Mouse (Mus musculus) testis, adult 2 months (tissue): Measurements from ENCODE around the gene Spata32. TPM values are rescaled to one million over a fixed set of nuclear protein-coding genes. Genes with fewer than 3 reads are reported as not detected.

Experiments used
- H3K27ac ChIP-seq: fragments of 200-500 bp; 2 replicates; pipeline ENCODE4 v1.5.1; 2012; ENCODE audit warnings: low read depth, low read length; ENCODE audit not compliant: control insufficient read depth, insufficient read depth
- H3K27me3 ChIP-seq: fragments of 200-500 bp; 2 replicates; pipeline ENCODE4 v1.6.1; 2012; ENCODE audit warnings: mild to moderate bottlenecking, low read length, moderate library complexity; ENCODE audit not compliant: control insufficient read depth, insufficient read depth
- H3K36me3 ChIP-seq: fragments of 200-500 bp; 2 replicates; pipeline ENCODE4 v1.6.1; 2012; ENCODE audit warnings: mild to moderate bottlenecking, low read length; ENCODE audit not compliant: control insufficient read depth, insufficient read depth
- H3K4me1 ChIP-seq: fragments of 200-500 bp; 2 replicates; pipeline ENCODE4 v1.6.1; 2012; ENCODE audit warnings: low read length; ENCODE audit not compliant: control insufficient read depth, insufficient read depth
- H3K4me3 ChIP-seq: fragments of 200-500 bp; 2 replicates; pipeline ENCODE4 v1.5.1; 2012; ENCODE audit warnings: low read depth, mild to moderate bottlenecking, low read length, moderate library complexity, mixed read lengths; ENCODE audit not compliant: control insufficient read depth
- CTCF ChIP-seq: fragments of 200-500 bp; IDR thresholded peaks from 2 replicates; pipeline ENCODE4 v1.5.1; 2012; ENCODE audit warnings: low read depth, mild to moderate bottlenecking, inconsistent platforms, low read length, moderate library complexity; ENCODE audit not compliant: control insufficient read depth, insufficient read depth, insufficient replicate concordance
- POLR2A ChIP-seq: fragments of 200-500 bp; IDR thresholded peaks from 2 replicates; pipeline ENCODE4 v1.6.1; 2012; ENCODE audit warnings: low read depth, mild to moderate bottlenecking, inconsistent platforms, low read length, moderate library complexity; ENCODE audit not compliant: control insufficient read depth
- polyA plus RNA-seq: library from polyadenylated mRNA; depleted of rRNA; stranded (reverse); fragments of >200 nt; gene quantifications from 2 replicates; pipeline ENCODE4 v1.2.3, GENCODE M21; 2012

Gene Spata32
- polyA plus RNA-seq, 1 experiment: 142 TPM

DNA sequence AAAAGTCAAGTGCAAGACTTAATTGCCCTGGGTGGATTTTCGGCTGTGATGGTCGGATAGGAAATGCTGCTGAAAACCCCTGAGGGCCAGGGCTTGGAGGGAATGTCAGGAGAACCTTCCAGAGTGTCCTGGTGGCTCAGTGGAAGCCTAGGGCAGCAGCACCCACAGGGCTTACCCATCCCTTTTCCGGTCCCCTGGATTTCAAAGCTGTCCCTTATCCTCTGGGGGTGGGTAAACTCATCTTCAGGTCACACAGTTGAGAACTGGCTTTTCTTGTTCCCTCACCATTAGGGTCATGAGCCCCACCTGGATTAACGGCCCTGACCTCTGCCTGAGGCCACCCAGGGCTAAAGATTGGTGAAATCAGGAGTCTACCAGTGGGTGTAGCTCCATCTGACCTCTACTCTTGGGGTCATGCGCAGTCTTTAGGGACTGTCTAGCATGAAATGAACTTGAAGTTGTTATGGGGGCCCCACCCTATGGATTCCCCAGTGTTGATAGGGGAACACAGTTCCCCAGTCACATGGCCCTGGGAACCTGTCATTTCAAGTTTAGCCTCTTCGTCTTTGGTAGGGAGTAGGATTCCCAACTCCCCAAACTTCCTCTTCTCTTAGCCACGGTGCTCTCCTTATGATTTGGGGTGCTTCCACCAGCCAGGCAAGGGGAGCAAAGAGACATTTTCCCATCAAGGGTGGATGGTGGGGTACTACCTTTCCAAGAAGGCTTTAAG is 45.0 kb downstream of the Spata32 start:
- H3K36me3 ChIP-seq: no peaks in the 10 kb centered on the region
- no peaks in the 10 kb centered on the region for H3K27me3 ChIP-seq
- no peak overlapping the region for H3K27ac ChIP-seq
- peaks cover 5% of the 10 kb centered on the region; the same call in 1 of the 2 replicates for H3K4me1 ChIP-seq
- no peak overlapping the region for H3K4me3 ChIP-seq
- TF ChIP-seq POLR2A (no peak), CTCF (no peak)

DNA sequence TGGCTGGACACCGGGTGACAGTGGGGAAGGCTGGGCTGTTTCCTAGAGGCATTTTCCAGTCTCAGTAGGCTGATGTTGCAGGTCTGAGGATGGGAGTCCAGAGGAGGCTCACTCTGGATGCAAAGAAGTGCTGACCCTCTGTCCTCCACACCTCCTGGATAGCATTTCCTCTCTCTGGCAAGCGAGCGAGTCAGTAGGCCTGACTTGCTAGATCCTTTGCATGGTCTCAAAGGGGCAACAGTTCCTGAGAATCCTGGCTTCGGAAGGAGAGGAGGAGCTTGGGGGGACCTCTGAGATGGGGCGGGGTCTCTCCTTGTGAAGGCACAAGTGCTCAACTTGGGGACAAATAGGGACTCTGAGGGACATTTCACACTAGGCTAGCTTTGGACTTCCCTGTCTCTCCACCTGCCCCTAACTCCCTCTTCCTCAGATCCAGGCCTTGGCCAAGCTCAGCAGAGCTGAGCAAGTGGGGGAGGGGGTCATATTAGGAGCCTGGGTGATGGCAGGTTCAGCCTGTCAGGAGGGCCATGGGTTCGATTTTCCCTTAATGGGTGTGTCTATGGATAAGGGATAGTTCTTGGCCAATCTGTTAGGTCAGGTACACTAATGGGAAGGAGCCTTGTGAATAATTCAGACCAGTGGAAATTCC is 45.7 kb downstream of the Spata32 start:
- H3K27me3 ChIP-seq: no peaks in the 10 kb centered on the region
- TF ChIP-seq POLR2A: no peak
- no peak for TF ChIP-seq CTCF

DNA sequence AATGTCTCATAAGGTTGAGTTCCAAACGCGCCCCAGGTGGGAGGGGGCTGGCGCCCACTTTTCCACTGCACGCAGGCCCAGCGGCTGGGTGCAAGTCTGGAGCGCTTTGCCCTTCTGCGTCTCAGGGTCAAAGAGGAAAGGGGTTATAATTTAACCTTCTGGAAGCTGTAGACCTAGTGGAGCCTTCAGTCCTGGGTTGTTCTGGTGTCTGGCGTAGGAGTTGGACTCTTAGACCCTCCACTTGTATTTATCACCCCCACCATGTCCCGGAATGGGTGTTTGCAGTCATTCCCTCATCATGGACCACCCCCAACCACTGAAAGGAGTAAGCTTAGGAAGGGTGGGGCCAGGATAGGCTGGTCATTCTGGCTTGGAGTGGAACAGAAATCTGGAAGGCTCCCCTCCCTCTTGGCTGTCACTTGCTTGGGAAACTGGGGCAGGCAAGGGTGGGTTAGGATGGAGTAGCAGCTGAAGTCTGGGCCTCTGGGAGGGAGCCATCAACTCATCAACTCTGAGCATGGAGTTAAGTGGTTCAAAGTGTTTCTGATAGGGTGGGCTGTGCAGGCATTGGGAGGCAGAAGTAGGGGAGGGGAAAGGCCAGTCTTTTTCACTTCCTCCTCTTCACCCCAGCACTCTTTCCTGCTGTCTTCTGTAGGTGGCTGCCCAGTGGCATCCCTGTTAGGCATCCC is 46.4 kb downstream of the Spata32 start:
- TF ChIP-seq POLR2A (no peak), CTCF (no peak)
- H3K27ac ChIP-seq: no peak overlapping the region
- no peaks in the 10 kb centered on the region for H3K27me3 ChIP-seq
- peaks cover 5% of the 10 kb centered on the region; the same call in 1 of the 2 replicates for H3K4me1 ChIP-seq
- H3K36me3 ChIP-seq: no peaks in the 10 kb centered on the region
- H3K4me3 ChIP-seq: no peak overlapping the region

More for the DNA sequence above, 45.7 kb downstream of the Spata32 start:
- H3K4me3 ChIP-seq: no peak overlapping the region
- H3K36me3 ChIP-seq: no peaks in the 10 kb centered on the region
- H3K27ac ChIP-seq: no peak overlapping the region
- H3K4me1 ChIP-seq: peaks cover 5% of the 10 kb centered on the region; the same call in 1 of the 2 replicates

DNA sequence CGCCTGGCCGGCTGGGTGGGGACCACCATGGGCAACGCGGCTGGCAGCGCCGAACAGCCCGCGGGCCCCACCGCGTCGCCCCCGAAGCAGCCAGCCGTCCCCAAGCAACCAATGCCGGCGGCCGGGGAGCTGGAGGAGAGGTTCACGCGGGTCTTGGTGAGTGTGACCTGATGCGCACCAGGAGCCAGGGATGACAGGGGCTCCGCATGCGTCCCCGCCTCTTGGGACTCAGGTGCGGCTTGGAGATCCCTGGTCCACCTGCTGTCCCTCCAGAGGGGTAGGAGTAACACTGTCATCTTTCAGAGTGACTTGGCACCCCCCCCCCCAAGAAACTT is 47.0 kb downstream of the Spata32 start:
- Histone ChIP-seq H3K4me3 (peak overlapping the region; percentile 32), H3K36me3 (no peaks in the 10 kb centered on the region), H3K4me1 (peaks cover 5% of the 10 kb centered on the region; the same call in 1 of the 2 replicates), H3K27ac (no peak overlapping the region), H3K27me3 (no peaks in the 10 kb centered on the region)
- TF ChIP-seq POLR2A (no peak), CTCF (no peak)

DNA sequence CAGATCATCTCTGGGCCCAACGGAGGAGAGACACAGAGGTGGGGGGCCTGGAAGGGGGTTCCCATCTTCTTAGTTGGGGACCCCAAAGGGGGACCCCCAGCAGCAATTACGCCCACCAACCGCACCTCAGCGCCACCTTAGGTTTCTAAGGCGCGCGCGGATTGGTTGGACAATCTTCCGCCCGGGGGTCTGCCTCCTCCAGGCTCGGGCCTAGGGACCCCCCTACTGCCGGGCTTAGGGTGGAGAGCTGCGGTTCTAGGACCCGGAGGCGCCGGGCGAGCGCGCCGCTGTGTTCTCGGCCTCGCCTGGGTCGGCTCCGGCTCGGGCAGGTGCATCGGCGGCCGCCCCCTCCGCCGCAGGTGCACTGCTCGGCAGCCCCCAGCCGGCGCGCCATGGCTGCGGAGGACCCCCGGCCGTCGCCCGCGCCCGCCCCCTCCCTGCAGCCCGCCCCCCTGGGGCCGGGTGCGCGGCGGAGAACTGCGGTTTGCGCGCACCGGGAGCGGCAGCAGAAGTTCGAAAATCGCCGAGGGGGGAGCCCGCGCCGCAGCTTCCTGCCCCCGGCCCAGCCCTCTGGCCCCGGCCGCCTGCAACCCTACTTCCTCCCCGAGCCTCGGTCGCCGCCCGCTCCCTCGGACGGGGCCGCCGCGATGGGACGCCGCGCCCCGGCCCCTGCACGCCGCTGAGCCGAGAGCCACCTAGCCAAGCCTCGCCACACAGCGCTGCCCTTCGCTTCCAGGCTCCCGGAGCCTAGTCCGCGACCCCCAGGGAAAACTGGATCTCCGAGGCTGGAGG is 47.5 kb downstream of the Spata32 start, which contains the start of gene Fmnl1:
Fmnl1 (plus strand) TSS at position 614 of the 792 bp plus-strand sequence.
- Histone ChIP-seq H3K27me3 (no peaks in the 10 kb centered on the region), H3K36me3 (no peaks in the 10 kb centered on the region), H3K4me1 (peaks cover 5% of the 10 kb centered on the region; the same call in 1 of the 2 replicates), H3K4me3 (peak within 1 kb of the TSS; percentile 43), H3K27ac (no peak within 1 kb of the TSS)
- TF ChIP-seq POLR2A (no peak), CTCF (no peak)

DNA sequence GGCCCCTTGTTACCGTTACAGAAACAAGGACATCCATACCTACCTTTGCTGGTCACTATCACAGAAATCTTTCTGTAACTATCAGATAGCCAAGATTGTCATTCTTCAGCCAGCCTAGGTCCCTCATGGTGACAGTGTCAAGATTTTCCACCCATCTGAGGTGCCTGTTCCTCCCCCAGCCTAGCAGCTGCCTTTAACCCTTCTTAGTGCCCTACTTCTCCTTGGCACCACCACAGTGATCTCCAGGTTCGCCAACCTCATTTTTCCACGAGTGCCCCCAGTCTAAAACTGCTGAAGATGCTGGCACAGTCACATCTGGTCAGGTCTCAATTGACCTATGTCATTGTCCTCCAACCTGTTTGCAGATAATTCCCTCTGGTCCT is 48.1 kb downstream of the Spata32 start:
- H3K4me3 ChIP-seq: no peak overlapping the region
- TF ChIP-seq CTCF (no peak), POLR2A (no peak)
- H3K27me3 ChIP-seq: no peaks in the 10 kb centered on the region
- no peaks in the 10 kb centered on the region for H3K36me3 ChIP-seq
- no peak overlapping the region for H3K27ac ChIP-seq
- H3K4me1 ChIP-seq: peaks cover 5% of the 10 kb centered on the region; the same call in 1 of the 2 replicates
